In genomic region chr5:35582445-35583220, GRCm38 (mm10) we compare ENCODE assay signal across 8 mouse cellular contexts. TPM values are rescaled to one million over a fixed set of nuclear protein-coding genes. Genes with fewer than 3 reads are reported as not detected.
DNase-seq lines count a peak whose midpoint lies in the region; ATAC-seq and TF ChIP-seq lines count a peak whose summit lies in the region.

Gene Acox3 (plus strand): TSS chr5:35583040.

- H3K27ac ChIP-seq in embryonic facial prominence, embryonic 13.5 days: 0 out of 2 replicates have a peak within 1 kb of the TSS, but pooled peaks have one; percentile 7
- H3K27ac ChIP-seq in heart, adult 2 months: peak within 1 kb of the TSS; percentile 88
- peak within 1 kb of the TSS; percentile 28; the same call in 1 of the 2 replicates for H3K27ac ChIP-seq in limb, embryonic 13.5 days
- peak within 1 kb of the TSS; percentile 80 for H3K27ac ChIP-seq in midbrain, embryonic 16.5 days (ENCODE audit: low read length)

- TF ChIP-seq CTCF in heart, adult 2 months (IDR thresholded peaks at IDR 0.05): no peak

- 0 out of 2 replicates have a peak, but pooled peaks have one; percentile 44 for TF ChIP-seq EP300 in heart, adult 2 months (IDR thresholded peaks at IDR 0.05; ENCODE audit: insufficient read depth, low read depth, low read length)

- peak; percentile 85 for TF ChIP-seq POLR2A in heart, adult 2 months (IDR thresholded peaks at IDR 0.05; ENCODE audit: insufficient read depth, low read depth, low read length)

- under 1% methylated on average over 35 of the region's 35 CpGs for WGBS in embryonic facial prominence, embryonic 13.5 days
- under 1% methylated on average over 35 of the region's 35 CpGs for WGBS in heart, adult 2 months
- WGBS in limb, embryonic 13.5 days: under 1% methylated on average over 35 of the region's 35 CpGs
- WGBS in midbrain, embryonic 16.5 days: under 1% methylated on average over 35 of the region's 35 CpGs

- DNase-seq in 3134 (ENCODE audit: extremely low read depth, insufficient read length, low spot score): peak; percentile 94
- peak; percentile 98 for DNase-seq in adrenal gland, postnatal 36 days
- DNase-seq in heart, adult 2 months: peak; percentile 96 to 97
- peak; percentile 97 to 98 for DNase-seq in kidney, adult 8-10 months
- peak; percentile 79 to 96 for DNase-seq in spleen, postnatal 10 days (ENCODE audit: low spot score in 2 of 2)

- H3K36me3 ChIP-seq in embryonic facial prominence, embryonic 13.5 days: no peaks in the 10 kb centered on the region; the same call in 1 of the 2 replicates
- no peaks in the 10 kb centered on the region for H3K36me3 ChIP-seq in heart, adult 2 months (ENCODE audit: control insufficient read depth, insufficient read depth, low read length)
- no peaks in the 10 kb centered on the region for H3K36me3 ChIP-seq in limb, embryonic 13.5 days
- H3K36me3 ChIP-seq in midbrain, embryonic 16.5 days (ENCODE audit: control insufficient read depth, insufficient read depth, low read length): no peaks in the 10 kb centered on the region

- peaks cover 13% of the 10 kb centered on the region for H3K4me1 ChIP-seq in embryonic facial prominence, embryonic 13.5 days
- peaks cover 3% of the 10 kb centered on the region for H3K4me1 ChIP-seq in heart, adult 2 months (ENCODE audit: control insufficient read depth, insufficient read depth, low read length)
- H3K4me1 ChIP-seq in limb, embryonic 13.5 days: peaks cover 12% of the 10 kb centered on the region
- H3K4me1 ChIP-seq in midbrain, embryonic 16.5 days (ENCODE audit: control insufficient read depth, insufficient read depth, low read length): peaks cover 15% of the 10 kb centered on the region

- H3K9me3 ChIP-seq in embryonic facial prominence, embryonic 13.5 days: no peaks in the 10 kb centered on the region
- H3K9me3 ChIP-seq in limb, embryonic 13.5 days: no peaks in the 10 kb centered on the region
- no peaks in the 10 kb centered on the region for H3K9me3 ChIP-seq in midbrain, embryonic 16.5 days (replicated peaks; ENCODE audit: control insufficient read depth, low read length, poor library complexity, severe bottlenecking)

- H3K9ac ChIP-seq in embryonic facial prominence, embryonic 13.5 days: peak within 1 kb of the TSS; percentile 72
- H3K9ac ChIP-seq in heart, adult 2 months (ENCODE audit: low read depth, low read length): peak within 1 kb of the TSS; percentile 68
- H3K9ac ChIP-seq in limb, embryonic 13.5 days: peak within 1 kb of the TSS; percentile 74
- H3K9ac ChIP-seq in midbrain, embryonic 16.5 days (ENCODE audit: low read depth, low read length): peak within 1 kb of the TSS; percentile 70

- no peaks in the 10 kb centered on the region; the same call in 1 of the 2 replicates for H3K27me3 ChIP-seq in embryonic facial prominence, embryonic 13.5 days
- H3K27me3 ChIP-seq in heart, adult 2 months (ENCODE audit: control insufficient read depth, insufficient read depth, low read length): no peaks in the 10 kb centered on the region
- peaks cover 5% of the 10 kb centered on the region; the same call in 1 of the 2 replicates for H3K27me3 ChIP-seq in limb, embryonic 13.5 days
- H3K27me3 ChIP-seq in midbrain, embryonic 16.5 days (ENCODE audit: control insufficient read depth, insufficient read depth, low read depth, low read length): peaks cover 7% of the 10 kb centered on the region

- intact Hi-C loops in heart, adult 2 months (cut with DNase I): loop anchor here (1.0 to 5.0 kb wide), 2 partner anchors 8 to 175 kb away; partner anchors contain the start of gene Ablim2

- peak within 1 kb of the TSS; percentile 68 for H3K4me3 ChIP-seq in embryonic facial prominence, embryonic 13.5 days
- H3K4me3 ChIP-seq in heart, adult 2 months: peak within 1 kb of the TSS; percentile 93
- peak within 1 kb of the TSS; percentile 59 for H3K4me3 ChIP-seq in limb, embryonic 13.5 days
- H3K4me3 ChIP-seq in midbrain, embryonic 16.5 days (ENCODE audit: low read depth, low read length): peak within 1 kb of the TSS; percentile 56

- no peaks in the 10 kb centered on the region for H3K79me2 ChIP-seq in heart, adult 2 months (replicated peaks; ENCODE audit: control insufficient read depth, insufficient read depth, low read length)

- peak within 1 kb of the TSS; percentile 63 for H3K4me2 ChIP-seq in embryonic facial prominence, embryonic 13.5 days
- H3K4me2 ChIP-seq in limb, embryonic 13.5 days (replicated peaks): peak within 1 kb of the TSS; percentile 83
- peak within 1 kb of the TSS; percentile 89 for H3K4me2 ChIP-seq in midbrain, embryonic 16.5 days (ENCODE audit: low read length)

- peak; percentile 90 for ATAC-seq in embryonic facial prominence, embryonic 13.5 days (ENCODE audit: insufficient number of reproducible peaks, insufficient read depth, low FRiP score, low TSS enrichment, low read depth)
- ATAC-seq in limb, embryonic 13.5 days (ENCODE audit: low FRiP score, low read depth): peak; percentile 93
- peak; percentile 97 for ATAC-seq in midbrain, embryonic 16.5 days

RNA-seq across cellular contexts. Expression of gene Acox3, which starts in this region (rescaled TPM):
- total RNA-seq in adrenal gland, postnatal 36 days (2021): 10 to 100 TPM; 51.5 to 53.5 TPM
- polyA plus RNA-seq in embryonic facial prominence, embryonic 13.5 days (2015; fragmentation: Nextera tagmentation; extraction: Ambion mirVana): 12.6 and 13.3 TPM in 2 replicates
- total RNA-seq in heart, adult 2 months (2021): 10 to 100 TPM; 21.8 to 28.3 TPM
- 22.5 and 25.5 TPM in 2 replicates for polyA plus RNA-seq in heart, adult 2 months (2012; rRNA removed)
- 11.3 and 12.2 TPM in 2 replicates for polyA plus RNA-seq in limb, embryonic 13.5 days (2015; fragmentation: Nextera tagmentation; extraction: Ambion mirVana)
- 14.2 and 14.9 TPM in 2 replicates for polyA plus RNA-seq in midbrain, embryonic 16.5 days (2015; fragmentation: Nextera tagmentation; extraction: Ambion mirVana)

Comparison
In these comparisons a context has a peak if more than half of its experiments do, and no peak if none do; other contexts are left out.
1. Peak in every context shown above with its lines: DNase-seq, ATAC-seq, H3K4me3 ChIP-seq and H3K27ac ChIP-seq.
2. H3K27ac ChIP-seq: peak in every context shown above with its lines; median percentile 88 in heart, adult 2 months; 80 in midbrain, embryonic 16.5 days; 28 in limb, embryonic 13.5 days; 7 in embryonic facial prominence, embryonic 13.5 days.